Mouse (Mus musculus) stomach, embryonic 15.5 days (tissue): Measurements from ENCODE around the gene Adh7. TPM values are rescaled to one million over a fixed set of nuclear protein-coding genes. Genes with fewer than 3 reads are reported as not detected.
A peak's percentile ranks its signal among the peaks of the same experiment; 100 is the strongest.

Experiments used
- ATAC-seq: fragments of 200-750 bp; cut with Nextera tagmentation; 2 replicates; pipeline ENCODE4 v1.8.0; 2017; ENCODE audit warnings: low read depth, moderate number of reproducible peaks, moderate TSS enrichment; ENCODE audit not compliant: insufficient read depth, low FRiP score
- H3K27ac ChIP-seq: fragments of 300-500 bp; sonication (generic); 2 replicates; pipeline ENCODE4 v1.5.1; 2015; ENCODE audit warnings: mild to moderate bottlenecking, inconsistent platforms
- H3K27me3 ChIP-seq: fragments of 300-500 bp; sonication (generic); replicated peaks from 2 replicates; pipeline ENCODE4 v1.6.1; 2015; ENCODE audit warnings: inconsistent platforms
- H3K36me3 ChIP-seq: fragments of 300-500 bp; sonication (generic); 2 replicates; pipeline ENCODE4 v1.6.1; 2015; ENCODE audit warnings: inconsistent platforms
- H3K4me1 ChIP-seq: fragments of 300-500 bp; sonication (generic); 2 replicates; pipeline ENCODE4 v1.6.1; 2015; ENCODE audit warnings: inconsistent platforms
- H3K4me2 ChIP-seq: fragments of 300-500 bp; sonication (generic); 2 replicates; pipeline ENCODE4 v1.6.1; 2015; ENCODE audit warnings: mild to moderate bottlenecking, inconsistent platforms
- H3K4me3 ChIP-seq: fragments of 300-500 bp; sonication (generic); replicated peaks from 2 replicates; pipeline ENCODE4 v1.5.1; 2015; ENCODE audit warnings: inconsistent platforms
- H3K9ac ChIP-seq: fragments of 300-500 bp; sonication (generic); 2 replicates; pipeline ENCODE4 v1.6.1; 2015; ENCODE audit warnings: inconsistent platforms
- H3K9me3 ChIP-seq: fragments of 300-500 bp; sonication (generic); 2 replicates; pipeline ENCODE4 v1.6.1; 2016; ENCODE audit warnings: inconsistent platforms
- WGBS: fragments of 180-500 bp; shearing (Covaris S2); methylation state at CpG from one replicate; pipeline ENCODE4 v1.1.7; 2015; 5-methylcytosine and 5-hydroxymethylcytosine counted together
- polyA plus RNA-seq: library from polyadenylated mRNA; unstranded; fragments of >200 nt; fragmentation: Nextera tagmentation; extraction: Ambion mirVana; gene quantifications from 2 replicates; pipeline ENCODE4 v1.2.1, GENCODE M21; 2015

The Adh7 gene
- polyA plus RNA-seq, result 0.53 and 0.76 TPM in 2 replicates

GRCm38 (mm10) chr3:138217631-138218264 is at the start of gene Adh7:
Gene Adh7 (plus strand): TSS chr3:138217760.
- no peak within 1 kb of the TSS for H3K4me3 ChIP-seq
- H3K4me2 ChIP-seq, result no peak within 1 kb of the TSS
- H3K27ac ChIP-seq, result no peak within 1 kb of the TSS
- no peak for ATAC-seq
- H3K27me3 ChIP-seq, result no peaks in the 10 kb centered on the region
- no peak within 1 kb of the TSS for H3K9ac ChIP-seq
- H3K36me3 ChIP-seq, result no peaks in the 10 kb centered on the region
- 69% methylated on average over 10 of the region's 10 CpGs for WGBS
- no peaks in the 10 kb centered on the region for H3K4me1 ChIP-seq
- H3K9me3 ChIP-seq, result no peaks in the 10 kb centered on the region

- Histone ChIP-seq H3K36me3 (no peaks in the 10 kb centered on the region), H3K4me3 (no peak overlapping the region), H3K9ac (no peak overlapping the region), H3K4me2 (no peak overlapping the region), H3K27ac (no peak overlapping the region), H3K9me3 (no peaks in the 10 kb centered on the region), H3K27me3 (no peaks in the 10 kb centered on the region), H3K4me1 (no peaks in the 10 kb centered on the region)
- 78% methylated on average over 10 of the region's 10 CpGs for WGBS
- no peak for ATAC-seq
Measured at GRCm38 (mm10) chr3:138173291-138173690, 44.3 kb upstream of the Adh7 start.

- ATAC-seq, result no peak
- WGBS, result 55% methylated on average over 6 of the region's 6 CpGs
- Histone ChIP-seq H3K27ac (no peak overlapping the region), H3K9ac (no peak overlapping the region), H3K9me3 (no peaks in the 10 kb centered on the region), H3K27me3 (no peaks in the 10 kb centered on the region), H3K36me3 (no peaks in the 10 kb centered on the region), H3K4me3 (no peak overlapping the region), H3K4me1 (no peaks in the 10 kb centered on the region), H3K4me2 (no peak overlapping the region)
Measured at GRCm38 (mm10) chr3:138175551-138175950, 42.0 kb upstream of the Adh7 start.

- H3K27ac ChIP-seq, result no peak overlapping the region
- no peaks in the 10 kb centered on the region for H3K9me3 ChIP-seq
- no peak overlapping the region for H3K4me2 ChIP-seq
- no peak overlapping the region for H3K9ac ChIP-seq
- no peaks in the 10 kb centered on the region for H3K27me3 ChIP-seq
- no peak overlapping the region for H3K4me3 ChIP-seq
- no peak for ATAC-seq
- 80% methylated on average over 2 of the region's 2 CpGs for WGBS
- H3K36me3 ChIP-seq, result no peaks in the 10 kb centered on the region
- H3K4me1 ChIP-seq, result no peaks in the 10 kb centered on the region
Measured at GRCm38 (mm10) chr3:138182019-138182418, 35.5 kb upstream of the Adh7 start.

GRCm38 (mm10) chr3:138183371-138183770 is 34.2 kb upstream of the Adh7 start:
- Histone ChIP-seq H3K4me1 (no peaks in the 10 kb centered on the region), H3K4me2 (no peak overlapping the region), H3K27ac (no peak overlapping the region), H3K9ac (no peak overlapping the region), H3K27me3 (no peaks in the 10 kb centered on the region), H3K9me3 (no peaks in the 10 kb centered on the region), H3K36me3 (no peaks in the 10 kb centered on the region), H3K4me3 (no peak overlapping the region)
- WGBS, result 75% methylated on average over 7 of the region's 7 CpGs
- no peak for ATAC-seq

GRCm38 (mm10) chr3:138185290-138185689 is 32.3 kb upstream of the Adh7 start:
- WGBS, result 33% methylated on average over 4 of the region's 4 CpGs
- 0 out of 2 replicates have a peak, but pooled peaks have one; percentile 35 for ATAC-seq

GRCm38 (mm10) chr3:138185995-138186930 is 31.3 kb upstream of the Adh7 start:
- Histone ChIP-seq H3K4me2 (no peak overlapping the region), H3K4me1 (no peaks in the 10 kb centered on the region), H3K27ac (no peak overlapping the region), H3K4me3 (no peak overlapping the region), H3K36me3 (no peaks in the 10 kb centered on the region), H3K9me3 (no peaks in the 10 kb centered on the region), H3K27me3 (no peaks in the 10 kb centered on the region), H3K9ac (no peak overlapping the region)
- WGBS, result 83% methylated on average over 26 of the region's 26 CpGs
- ATAC-seq, result no peak

More at GRCm38 (mm10) chr3:138185290-138185689, 32.3 kb upstream of the Adh7 start:
- H3K4me2 ChIP-seq, result no peak overlapping the region
- no peak overlapping the region for H3K27ac ChIP-seq
- no peak overlapping the region for H3K9ac ChIP-seq
- H3K27me3 ChIP-seq, result no peaks in the 10 kb centered on the region
- H3K9me3 ChIP-seq, result no peaks in the 10 kb centered on the region
- no peaks in the 10 kb centered on the region for H3K36me3 ChIP-seq
- no peaks in the 10 kb centered on the region for H3K4me1 ChIP-seq
- no peak overlapping the region for H3K4me3 ChIP-seq

GRCm38 (mm10) chr3:138192260-138192659 is 25.3 kb upstream of the Adh7 start:
- H3K9ac ChIP-seq, result no peak overlapping the region
- H3K4me2 ChIP-seq, result no peak overlapping the region
- H3K4me1 ChIP-seq, result no peaks in the 10 kb centered on the region
- H3K27me3 ChIP-seq, result no peaks in the 10 kb centered on the region
- no peak for ATAC-seq
- no peak overlapping the region for H3K27ac ChIP-seq
- no peaks in the 10 kb centered on the region for H3K9me3 ChIP-seq
- no peaks in the 10 kb centered on the region for H3K36me3 ChIP-seq
- H3K4me3 ChIP-seq, result no peak overlapping the region
- 62% methylated on average over 7 of the region's 7 CpGs for WGBS

GRCm38 (mm10) chr3:138193683-138194302 is 23.8 kb upstream of the Adh7 start, which contains the start of gene 4930579F01Rik:
Gene 4930579F01Rik (minus strand): TSS chr3:138193825.
- Histone ChIP-seq H3K4me3 (no peak within 1 kb of the TSS), H3K36me3 (no peaks in the 10 kb centered on the region), H3K27ac (no peak within 1 kb of the TSS), H3K27me3 (no peaks in the 10 kb centered on the region), H3K4me1 (no peaks in the 10 kb centered on the region), H3K9me3 (no peaks in the 10 kb centered on the region), H3K9ac (no peak within 1 kb of the TSS), H3K4me2 (no peak within 1 kb of the TSS)
- WGBS, result 78% methylated on average over 15 of the region's 15 CpGs
- no peak for ATAC-seq

- Histone ChIP-seq H3K9me3 (no peaks in the 10 kb centered on the region), H3K4me2 (no peak overlapping the region), H3K27ac (no peak overlapping the region), H3K36me3 (no peaks in the 10 kb centered on the region), H3K9ac (no peak overlapping the region), H3K27me3 (no peaks in the 10 kb centered on the region), H3K4me1 (no peaks in the 10 kb centered on the region), H3K4me3 (no peak overlapping the region)
- 84% methylated on average over 14 of the region's 14 CpGs for WGBS
- no peak for ATAC-seq
Measured at GRCm38 (mm10) chr3:138197093-138197492, 20.5 kb upstream of the Adh7 start.

- Histone ChIP-seq H3K36me3 (no peaks in the 10 kb centered on the region), H3K9me3 (no peaks in the 10 kb centered on the region), H3K27ac (no peak overlapping the region), H3K9ac (no peak overlapping the region), H3K27me3 (no peaks in the 10 kb centered on the region), H3K4me2 (no peak overlapping the region), H3K4me1 (no peaks in the 10 kb centered on the region), H3K4me3 (no peak overlapping the region)
- WGBS, result 65% methylated on average over 9 of the region's 9 CpGs
- no peak for ATAC-seq
Measured at GRCm38 (mm10) chr3:138197556-138197955, 20.0 kb upstream of the Adh7 start.
